Mouse (Mus musculus) cerebellum, adult 9-11 months (tissue): Measurements from ENCODE around the gene Prim2.

Source experiments
- DNase-seq: peaks from one replicate; pipeline ENCODE4 v3.0.0; 2022

Prim2 gene

DNA sequence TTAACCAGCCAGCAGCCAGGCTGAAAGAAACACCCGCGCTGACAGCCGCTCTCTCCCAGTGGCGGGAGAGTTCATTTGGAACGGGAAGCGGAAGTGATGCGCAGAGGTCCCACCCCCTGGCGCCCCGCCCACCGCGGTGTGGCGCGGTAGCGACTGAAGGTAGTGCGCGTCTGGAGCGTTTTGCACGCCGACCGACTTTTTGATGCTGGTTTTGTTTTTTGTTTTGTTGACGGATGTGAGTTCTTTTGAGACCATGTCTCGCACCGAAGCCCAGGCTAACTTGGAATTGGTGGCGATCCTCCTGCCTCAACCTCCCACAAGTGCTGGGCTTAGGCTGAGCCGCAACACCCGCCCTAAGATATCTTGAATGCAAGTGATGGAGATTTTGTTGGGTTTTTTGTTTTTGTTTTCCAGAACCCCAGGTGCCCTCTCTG, at the start of gene Prim2:
Gene Prim2, minus strand, starts transcription at position 88 of the 434 bp plus-strand sequence.
- DNase-seq = peak; percentile 87

DNA sequence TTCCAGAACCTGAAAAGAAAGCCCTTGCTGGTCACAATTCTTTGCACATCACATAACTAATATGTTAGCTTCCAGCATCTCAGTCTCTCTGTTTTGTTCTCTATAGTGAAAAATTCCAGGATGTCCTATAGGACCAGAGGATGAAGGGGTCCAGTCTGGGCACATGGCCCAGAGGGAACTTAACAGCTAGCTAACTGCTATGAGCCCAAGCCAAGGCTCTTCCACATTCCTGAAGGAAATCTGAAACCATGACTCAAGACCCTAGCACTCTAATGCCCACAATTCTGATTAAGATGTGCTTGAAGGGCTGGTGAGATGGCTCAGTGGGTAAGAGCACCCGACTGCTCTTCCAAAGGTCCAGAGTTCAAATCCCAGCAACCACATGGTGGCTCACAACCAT, 48.0 kb upstream of the Prim2 start:
- DNase-seq = no peak

GRCm38 (mm10) chr1:33714796-33715195, 45.2 kb upstream of the Prim2 start:
- DNase-seq = no peak

DNA sequence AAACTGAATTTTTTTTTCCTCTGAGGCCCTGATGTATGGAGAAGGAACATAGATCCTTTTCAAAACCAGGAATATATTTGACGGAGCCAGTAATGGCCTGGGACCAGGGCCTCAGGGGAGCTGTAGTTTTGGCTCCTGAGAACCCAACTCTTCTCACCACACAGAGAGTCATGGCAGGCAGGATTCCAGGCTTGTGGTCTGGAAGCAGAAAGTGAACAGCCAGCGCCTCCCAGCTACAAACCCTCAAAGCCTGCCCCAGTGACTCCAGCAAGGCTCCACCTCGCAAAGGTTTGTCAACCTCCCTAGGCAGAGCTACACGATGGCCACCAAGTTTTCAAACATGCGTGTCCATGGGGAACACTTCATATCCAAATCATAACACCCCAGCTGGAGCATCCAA, 42.4 kb upstream of the Prim2 start:
- no peak for DNase-seq

GRCm38 (mm10) chr1:33709615-33710014, 40.0 kb upstream of the Prim2 start:
- no peak for DNase-seq

- no peak for DNase-seq
Observed at GRCm38 (mm10) chr1:33701244-33701643, 31.6 kb upstream of the Prim2 start.

- DNase-seq = no peak
Observed at GRCm38 (mm10) chr1:33696016-33696415, 26.4 kb upstream of the Prim2 start.

DNA sequence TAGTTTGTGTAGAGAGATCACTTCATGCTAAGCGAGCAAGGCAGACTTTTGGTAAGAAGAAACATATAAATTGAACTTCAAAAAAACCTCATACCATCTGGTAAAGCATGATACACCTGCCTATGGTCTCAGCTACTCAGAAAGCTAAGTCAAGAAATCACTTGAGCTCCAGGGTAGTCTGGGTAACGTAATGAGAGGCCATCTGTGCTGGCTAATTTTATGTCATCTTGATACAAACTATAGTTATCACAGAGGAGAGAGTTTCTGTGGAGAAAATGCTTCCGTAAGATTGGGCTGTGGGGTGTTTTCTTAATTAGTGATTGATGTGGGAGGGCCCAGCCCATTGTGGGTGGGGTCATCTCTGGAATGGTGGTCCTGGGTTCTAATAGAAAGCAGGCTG, 24.3 kb upstream of the Prim2 start:
- no peak for DNase-seq

DNA sequence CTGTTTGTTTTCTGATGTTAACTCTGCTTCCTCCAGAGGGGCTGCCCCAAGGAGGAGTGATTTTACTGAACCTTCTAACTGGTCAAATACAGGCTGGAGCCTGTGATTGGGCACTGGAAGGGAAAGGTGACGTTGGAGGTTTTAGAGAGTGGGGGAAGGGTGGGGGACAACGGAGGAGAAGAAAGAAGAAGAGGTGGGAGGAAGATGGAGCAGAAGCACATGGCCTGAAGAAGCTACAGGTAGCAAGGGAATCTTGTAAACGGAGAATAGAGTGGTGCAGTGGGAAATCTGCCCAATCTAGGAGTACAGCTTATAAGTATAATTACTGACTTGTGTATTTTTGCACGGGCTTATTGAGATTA, 20.5 kb upstream of the Prim2 start:
- DNase-seq = no peak

DNA sequence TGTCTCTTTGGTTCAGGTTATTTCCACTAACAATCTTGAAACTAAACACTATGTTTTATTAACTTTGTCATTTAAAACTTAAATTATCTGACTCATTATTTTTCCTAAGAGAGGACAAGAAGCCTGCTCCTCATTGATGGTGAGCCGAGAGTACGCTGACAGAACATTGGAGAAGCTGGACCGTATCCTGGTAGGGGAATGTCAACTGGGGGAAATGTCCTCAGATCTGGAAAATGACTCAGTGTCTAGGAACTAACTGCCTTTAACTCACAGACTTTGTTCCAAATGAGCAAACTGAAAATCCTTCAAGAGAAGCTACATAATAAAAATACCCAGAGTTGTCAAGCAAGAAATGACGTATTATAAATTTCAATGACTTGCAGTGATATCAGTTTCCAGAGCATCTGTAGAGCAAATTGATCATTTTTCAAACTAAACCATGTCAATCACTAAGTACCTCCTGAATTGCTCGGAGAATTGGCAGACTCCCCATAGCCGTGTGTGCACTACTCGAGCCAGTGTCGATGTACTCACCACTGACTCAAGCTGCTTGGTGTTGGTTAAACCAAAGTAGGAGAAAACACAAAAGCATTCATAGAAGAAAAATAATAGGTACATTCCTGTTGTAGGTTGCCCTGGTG, 20.0 kb upstream of the Prim2 start:
- no peak for DNase-seq

GRCm38 (mm10) chr1:33688810-33689209, 19.2 kb upstream of the Prim2 start:
- no peak for DNase-seq

- no peak for DNase-seq
Observed at GRCm38 (mm10) chr1:33684459-33684858, 14.9 kb upstream of the Prim2 start.

DNA sequence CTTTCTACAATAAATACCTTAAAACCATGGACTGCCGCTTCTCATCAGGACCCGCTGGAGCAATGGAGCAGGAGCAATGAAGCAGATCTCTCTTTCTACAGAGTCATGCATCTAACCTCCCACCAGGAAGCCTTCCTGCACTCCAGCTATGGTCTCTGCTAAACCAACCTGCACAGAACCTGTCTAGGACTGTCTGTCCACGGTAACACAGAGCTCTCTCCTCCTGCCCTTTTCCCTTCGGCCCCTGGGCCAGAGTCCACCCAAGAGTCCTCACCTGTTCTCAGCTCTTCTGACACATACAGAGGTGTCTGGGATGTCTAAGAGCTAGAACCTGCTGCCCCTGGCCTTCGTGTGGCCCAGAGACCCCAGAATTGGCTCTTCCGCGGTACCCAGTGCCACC, 11.3 kb upstream of the Prim2 start:
- no peak for DNase-seq

- DNase-seq = no peak
Observed at GRCm38 (mm10) chr1:33680435-33680834, 10.8 kb upstream of the Prim2 start.

GRCm38 (mm10) chr1:33673158-33673960, 3.8 kb upstream of the Prim2 start:
- no peak for DNase-seq

DNA sequence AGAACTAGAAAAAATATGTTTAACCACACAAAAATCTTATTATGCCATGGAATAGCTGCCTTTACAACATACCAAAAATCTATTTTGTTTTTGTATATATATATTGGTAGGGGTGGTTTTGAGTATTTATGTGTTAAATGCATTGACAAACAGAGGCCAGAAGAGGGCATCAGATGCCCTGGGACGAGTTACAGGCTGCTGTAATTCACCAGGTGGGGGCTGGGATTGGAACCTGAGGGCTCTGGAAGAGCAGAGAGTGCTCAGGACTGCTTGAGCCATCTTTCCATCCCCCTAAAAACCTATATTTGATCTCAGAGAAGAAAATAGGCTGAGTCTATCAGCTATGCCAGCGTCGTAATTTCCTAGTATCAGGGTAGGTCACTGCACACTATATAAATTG, 2.9 kb upstream of the Prim2 start:
- peak; percentile 41 for DNase-seq

DNA sequence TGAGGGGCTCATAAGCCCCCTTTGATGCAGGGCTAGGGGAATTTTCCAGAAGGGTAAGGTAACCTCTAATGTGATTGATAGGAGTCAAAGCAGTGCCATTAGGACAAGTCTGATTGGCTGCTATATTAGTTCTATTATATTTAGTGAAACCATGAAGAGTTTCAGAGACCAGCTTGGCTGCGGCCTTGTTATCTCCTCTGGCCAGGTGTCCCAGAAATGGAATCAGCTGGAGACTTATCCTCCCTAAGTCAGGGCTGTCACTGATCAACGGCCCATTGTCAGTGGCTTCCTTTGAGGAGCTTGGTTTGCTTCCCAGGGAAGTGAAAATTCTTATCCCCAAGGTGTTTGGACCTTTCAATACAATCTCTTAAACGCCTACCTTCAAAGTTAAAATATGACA, 2.5 kb upstream of the Prim2 start:
- DNase-seq = no peak

GRCm38 (mm10) chr1:33671441-33671840, 1.8 kb upstream of the Prim2 start:
- DNase-seq = no peak

DNA sequence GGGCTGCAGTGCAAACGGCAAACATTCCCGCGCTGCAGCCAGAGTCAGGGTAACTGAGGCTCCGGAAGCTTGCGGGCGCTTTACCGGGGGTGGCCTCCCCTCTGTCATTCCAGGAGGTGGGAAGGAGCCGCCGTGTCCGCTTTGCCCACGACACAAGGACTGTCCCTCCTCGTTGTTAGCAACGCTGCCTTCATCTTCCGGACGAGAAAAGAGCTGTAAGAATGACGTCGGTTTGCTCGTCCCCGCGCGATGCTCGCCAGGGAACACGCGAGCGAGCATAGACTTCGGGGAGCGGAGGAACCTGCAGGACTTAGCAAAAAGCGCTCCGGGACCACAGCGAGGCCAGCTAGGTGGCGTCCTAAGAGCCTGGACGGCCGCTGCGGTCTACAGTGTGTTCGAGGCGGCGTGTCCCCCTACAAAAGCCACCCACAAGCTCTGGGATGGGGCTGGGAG, 595 bp upstream of the Prim2 start:
- DNase-seq = peak; percentile 76

DNA sequence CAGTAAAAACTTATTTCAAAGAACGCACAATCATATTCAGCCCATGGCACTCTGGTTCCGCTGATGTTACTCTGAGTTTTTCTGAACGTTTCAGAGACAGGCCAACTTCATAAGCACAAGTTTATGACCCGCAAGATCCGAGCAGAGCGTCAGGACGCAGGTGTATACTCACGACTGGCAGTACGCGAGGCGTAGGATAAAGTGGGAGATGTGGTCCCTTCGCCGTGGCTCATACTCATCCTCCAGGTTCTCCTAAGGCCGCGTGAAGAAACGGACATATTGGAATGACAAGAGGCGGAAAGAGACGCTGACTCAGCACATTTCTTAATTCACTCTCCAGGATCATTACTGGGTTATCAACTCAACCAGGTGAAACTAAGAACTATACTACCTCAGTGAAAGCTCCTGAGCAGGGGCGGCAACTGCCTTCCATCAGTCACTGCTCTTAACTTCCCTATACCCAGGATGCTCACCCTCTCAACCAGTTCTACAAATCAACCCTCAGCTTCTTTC, 5.9 kb downstream of the Prim2 start:
- peak; percentile 18 for DNase-seq

DNA sequence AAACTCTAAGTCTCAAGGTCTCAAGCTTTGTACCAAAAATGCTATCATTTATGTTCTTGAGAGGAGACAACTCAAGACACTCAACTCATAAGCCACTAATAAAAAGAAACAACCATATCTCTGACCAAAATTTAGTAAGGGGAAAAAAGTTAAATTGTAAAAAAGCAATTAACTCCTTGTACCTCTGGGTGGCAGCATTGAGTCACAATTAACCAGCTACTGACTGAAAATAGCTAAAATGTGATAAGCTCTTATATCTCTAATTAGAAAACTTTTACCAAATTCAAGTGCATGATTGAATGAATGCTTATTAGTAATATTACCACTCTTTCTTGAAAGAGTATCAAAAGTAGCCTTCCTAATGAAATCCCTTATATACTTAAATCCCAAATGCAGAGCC, 6.4 kb downstream of the Prim2 start:
- no peak for DNase-seq

- no peak for DNase-seq
Observed at GRCm38 (mm10) chr1:33658302-33658701, 11.3 kb downstream of the Prim2 start.

DNA sequence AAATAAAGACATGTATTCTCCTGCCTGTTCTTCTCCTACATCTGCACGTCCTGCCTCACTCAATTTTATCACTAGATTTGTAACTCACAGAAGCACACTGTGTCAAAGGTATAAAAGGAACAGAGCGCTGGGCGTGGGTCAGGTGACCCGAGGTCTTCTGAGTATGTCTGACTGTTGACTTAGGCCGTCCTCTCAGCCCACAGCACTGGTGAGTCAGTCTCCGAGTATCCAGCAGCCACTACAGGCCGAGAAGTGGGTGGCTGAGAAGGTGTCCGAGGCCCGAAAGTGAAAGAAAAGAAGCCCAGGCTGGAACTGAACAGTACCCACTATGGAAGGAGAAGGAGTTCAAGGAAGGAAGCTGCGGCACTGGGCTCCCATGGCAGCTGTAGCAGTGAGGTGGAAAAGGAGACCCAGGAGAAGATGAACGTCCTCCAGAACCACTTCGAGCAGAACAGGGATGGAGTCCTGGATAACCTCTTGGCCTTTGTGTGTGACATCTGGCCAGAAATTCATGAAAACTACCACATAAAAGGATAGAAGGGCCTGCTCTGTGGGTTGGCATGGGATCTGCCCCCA, 11.9 kb downstream of the Prim2 start:
- no peak for DNase-seq

- no peak for DNase-seq
Observed at GRCm38 (mm10) chr1:33650875-33651274, 18.7 kb downstream of the Prim2 start.
